8 mouse cellular contexts compared by ENCODE assay signal in genomic region chr17:31853448-31854188, GRCm38 (mm10). TPM values are rescaled to one million over a fixed set of nuclear protein-coding genes. Genes with fewer than 3 reads are reported as not detected.
DNase-seq lines count a peak whose midpoint lies in the region; ATAC-seq and TF ChIP-seq lines count a peak whose summit lies in the region.

No protein-coding gene starts in this region.

- peak overlapping the region; percentile 34 for H3K4me3 ChIP-seq in left cerebral cortex, adult 2 months
- H3K4me3 ChIP-seq in forebrain, embryonic 14.5 days (ENCODE audit: low read depth, low read length) = peak overlapping the region; percentile 6
- H3K4me3 ChIP-seq in limb, embryonic 12.5 days (replicated peaks) = peak overlapping the region; percentile 18; the same call in 1 of the 2 replicates
- H3K4me3 ChIP-seq in neural tube, embryonic 15.5 days (replicated peaks) = peak overlapping the region; percentile 95

- peaks cover 34% of the 10 kb centered on the region for H3K36me3 ChIP-seq in forebrain, embryonic 14.5 days (ENCODE audit: control insufficient read depth, insufficient read depth, low read length)
- H3K36me3 ChIP-seq in limb, embryonic 12.5 days = peaks cover 27% of the 10 kb centered on the region
- H3K36me3 ChIP-seq in neural tube, embryonic 15.5 days = peaks cover 26% of the 10 kb centered on the region

- H3K27ac ChIP-seq in left cerebral cortex, adult 2 months = no peak overlapping the region; the same call in 1 of the 2 replicates
- H3K27ac ChIP-seq in forebrain, embryonic 14.5 days (ENCODE audit: low read depth, low read length) = no peak overlapping the region
- 0 out of 2 replicates have a peak overlapping the region, but pooled peaks have one; percentile 14 for H3K27ac ChIP-seq in limb, embryonic 12.5 days
- H3K27ac ChIP-seq in neural tube, embryonic 15.5 days (replicated peaks) = no peak overlapping the region

- WGBS in forebrain, embryonic 14.5 days = 78% methylated on average over 17 of the region's 17 CpGs
- 76% methylated on average over 17 of the region's 17 CpGs for WGBS in limb, embryonic 12.5 days
- 66% methylated on average over 17 of the region's 17 CpGs for whole genome bisulfite sequencing in neural tube, embryonic 15.5 days

- H3K4me2 ChIP-seq in forebrain, embryonic 14.5 days (ENCODE audit: low read length) = peak overlapping the region; percentile 72
- H3K4me2 ChIP-seq in limb, embryonic 12.5 days = peak overlapping the region; percentile 24
- peak overlapping the region; percentile 74 for H3K4me2 ChIP-seq in neural tube, embryonic 15.5 days

- intact Hi-C loops in left cerebral cortex, adult 2 months (cut with DNase I) = loop anchor here (1.0 kb wide), 1 partner anchor 160 kb away; no protein-coding TSS in a partner anchor

- no peak for DNase-seq in left cerebral cortex, adult 2 months (ENCODE audit: extremely low spot score in 1 of 2, low spot score in 2 of 2)
- no peak for DNase-seq in left cerebral cortex, adult 9 months (ENCODE audit: low spot score in 2 of 2)
- no peak for DNase-seq in forebrain, embryonic 14.5 days (ENCODE audit: low spot score)
- DNase-seq in spleen, postnatal 14 days (ENCODE audit: low spot score in 2 of 2) = no peak
- DNase-seq in frontal cortex, postnatal 14 days (ENCODE audit: low spot score in 2 of 2) = no peak

- H3K27me3 ChIP-seq in forebrain, embryonic 14.5 days (replicated peaks; ENCODE audit: control insufficient read depth, insufficient read depth, low read length) = no peaks in the 10 kb centered on the region
- H3K27me3 ChIP-seq in limb, embryonic 12.5 days = no peaks in the 10 kb centered on the region
- H3K27me3 ChIP-seq in neural tube, embryonic 15.5 days (replicated peaks) = no peaks in the 10 kb centered on the region

- 0 out of 2 replicates have a peak overlapping the region, but pooled peaks have one; percentile 25 for H3K9ac ChIP-seq in forebrain, embryonic 14.5 days (ENCODE audit: low read length)
- no peak overlapping the region for H3K9ac ChIP-seq in limb, embryonic 12.5 days (replicated peaks)
- H3K9ac ChIP-seq in neural tube, embryonic 15.5 days (replicated peaks) = peak overlapping the region; percentile 29; the same call in 1 of the 2 replicates

- no peak for ATAC-seq in forebrain, embryonic 14.5 days
- ATAC-seq in limb, embryonic 12.5 days (ENCODE audit: insufficient number of reproducible peaks, insufficient read depth, low FRiP score, low TSS enrichment, low read depth) = no peak
- ATAC-seq in neural tube, embryonic 15.5 days (ENCODE audit: low FRiP score) = no peak
- ATAC-seq in cerebellum, adult (ENCODE audit: insufficient number of reproducible peaks, low FRiP score, low TSS enrichment) = no peak

- H3K9me3 ChIP-seq in forebrain, embryonic 14.5 days (replicated peaks; ENCODE audit: control insufficient read depth, low read length) = no peaks in the 10 kb centered on the region
- no peaks in the 10 kb centered on the region for H3K9me3 ChIP-seq in limb, embryonic 12.5 days
- H3K9me3 ChIP-seq in neural tube, embryonic 15.5 days (replicated peaks) = no peaks in the 10 kb centered on the region

- peaks cover 23% of the 10 kb centered on the region for H3K4me1 ChIP-seq in forebrain, embryonic 14.5 days (ENCODE audit: control insufficient read depth, insufficient read depth, low read length)
- H3K4me1 ChIP-seq in limb, embryonic 12.5 days (replicated peaks) = peaks cover 35% of the 10 kb centered on the region
- H3K4me1 ChIP-seq in neural tube, embryonic 15.5 days = peaks cover 43% of the 10 kb centered on the region

- TF ChIP-seq CTCF in left cerebral cortex, adult 2 months (IDR thresholded peaks at IDR 0.05) = no peak

RNA-seq across cellular contexts. Expression of gene Sik1, which starts 2.0 kb away (rescaled TPM):
- 10 to 100 TPM; 24.5 to 39.5 TPM for total RNA-seq in left cerebral cortex, adult 2 months (2021)
- 12.2 and 14.7 TPM in 2 replicates for polyA plus RNA-seq in forebrain, embryonic 14.5 days (2014; fragmentation: Nextera tagmentation; extraction: Ambion mirVana)
- 14.1 and 15.2 TPM in 2 replicates for polyA plus RNA-seq in limb, embryonic 12.5 days (2016; fragmentation: Nextera tagmentation; extraction: Ambion mirVana)
- polyA plus RNA-seq in neural tube, embryonic 15.5 days (2015; fragmentation: Nextera tagmentation; extraction: Ambion mirVana) = 18.4 and 20.7 TPM in 2 replicates

Comparison
In these comparisons a context has a peak if more than half of its experiments do, and no peak if none do; other contexts are left out.
1. H3K4me3 ChIP-seq: peak in every context shown above with its lines; median percentile 95 in neural tube, embryonic 15.5 days; 34 in left cerebral cortex, adult 2 months; 18 in limb, embryonic 12.5 days; 6 in forebrain, embryonic 14.5 days.
2. H3K4me2 ChIP-seq: peak in every context shown above with its lines; median percentile 74 in neural tube, embryonic 15.5 days; 72 in forebrain, embryonic 14.5 days; 24 in limb, embryonic 12.5 days.